Mouse (Mus musculus) liver, embryonic 14.5 days (tissue): ENCODE measurements around the gene Gfpt1. TPM values are rescaled to one million over a fixed set of nuclear protein-coding genes. Genes with fewer than 3 reads are reported as not detected.
"Not testable (repeated sequence)": the region's sequence is repeated elsewhere in the genome, so short reads cannot be mapped to it uniquely, and the experiment has no call there.

Experiments used
- ATAC-seq: fragments of 200-750 bp; cut with Nextera tagmentation; 2 replicates; pipeline ENCODE4 v1.8.0; 2017; ENCODE audit warnings: moderate number of reproducible peaks, mild to moderate bottlenecking, moderate library complexity; ENCODE audit not compliant: insufficient read depth
- DNase-seq, 3 experiments: peaks; one replicate each; pipeline ENCODE4 v3.0.0-alpha.2; 2012 to 2013; ENCODE audit warnings: low read depth in 3 of 3, low spot score in 3 of 3
- H3K27ac ChIP-seq: fragments of 300-500 bp; sonication (generic); 2 replicates; pipeline ENCODE4 v1.5.1; 2014; ENCODE audit warnings: moderate library complexity, mild to moderate bottlenecking, control low read depth, inconsistent platforms
- H3K27me3 ChIP-seq: fragments of 300-500 bp; sonication (generic); 2 replicates; pipeline ENCODE4 v1.6.1; 2014; ENCODE audit warnings: mild to moderate bottlenecking, low read length, moderate library complexity; ENCODE audit not compliant: control insufficient read depth, insufficient read depth
- H3K36me3 ChIP-seq: fragments of 300-500 bp; sonication (generic); replicated peaks from 2 replicates; pipeline ENCODE4 v1.6.1; 2014; ENCODE audit warnings: low read depth; ENCODE audit not compliant: control insufficient read depth, insufficient read depth
- H3K4me1 ChIP-seq, 2 experiments: fragments of 200-500 bp in 1 of 2; fragments of 300-500 bp in 1 of 2; sonication (generic) in 1 of 2; replicated peaks; 2 replicates each; pipeline ENCODE4 v1.6.1; 2012 to 2014; ENCODE audit warnings: antibody characterized with exemption in 1 of 2, inconsistent platforms in 1 of 2, low read length in 1 of 2; ENCODE audit not compliant: control insufficient read depth in 2 of 2, insufficient read depth in 2 of 2
- H3K4me2 ChIP-seq: fragments of 300-500 bp; sonication (generic); 2 replicates; pipeline ENCODE4 v1.6.1; 2014; ENCODE audit warnings: low read depth, mild to moderate bottlenecking, control low read depth, moderate library complexity
- H3K4me3 ChIP-seq, 2 experiments: fragments of 200-500 bp in 1 of 2; fragments of 300-500 bp in 1 of 2; sonication (generic) in 1 of 2; 2 replicates each; pipeline ENCODE4 v1.5.1; 2012 to 2014; ENCODE audit warnings: low read depth in 2 of 2, low read length in 2 of 2, mild to moderate bottlenecking in 2 of 2, control low read depth in 1 of 2, inconsistent platforms in 1 of 2, moderate library complexity in 1 of 2; ENCODE audit not compliant: insufficient read depth in 1 of 2
- H3K9ac ChIP-seq: fragments of 300-500 bp; sonication (generic); replicated peaks from 2 replicates; pipeline ENCODE4 v1.6.1; 2014; ENCODE audit warnings: mild to moderate bottlenecking, control low read depth, moderate library complexity
- H3K9me3 ChIP-seq: fragments of 300-500 bp; sonication (generic); 2 replicates; pipeline ENCODE4 v1.6.1; 2016; ENCODE audit warnings: low read length, mixed read lengths; ENCODE audit not compliant: control insufficient read depth
- CTCF ChIP-seq: IDR thresholded peaks from 2 replicates; pipeline ENCODE4 v1.5.1; 2016; ENCODE audit warnings: antibody characterized with exemption, low read depth, control low read depth
- EP300 ChIP-seq: IDR thresholded peaks from 2 replicates; pipeline ENCODE4 v1.6.1; 2016; ENCODE audit warnings: antibody characterized with exemption, low read depth
- WGBS: fragments of 180-500 bp; shearing (Covaris S2); extraction: QIAGEN DNeasy Blood & Tissue Kit; methylation state at CpG from one replicate; pipeline ENCODE4 v1.1.7; 2014; ENCODE audit not compliant: insufficient replicate concordance; 5-methylcytosine and 5-hydroxymethylcytosine counted together
- polyA plus RNA-seq, 2 experiments: library from polyadenylated mRNA; depleted of rRNA in 1 of 2; stranded (reverse) in 1 of 2; unstranded in 1 of 2; fragments of >200 nt; fragmentation: Nextera tagmentation in 1 of 2; extraction: Ambion mirVana in 1 of 2; gene quantifications; 2 replicates each; pipeline versions ENCODE4 v1.2.1 to v1.2.3; 2012 to 2014

Gene Gfpt1
- polyA plus RNA-seq, 2 experiments: 5.2 to 5.5 TPM

- peaks cover 22% of the 10 kb centered on the region for H3K36me3 ChIP-seq
- peaks cover 1 to 5% of the 10 kb centered on the region in 2 experiments; a peak in 3 of 4 replicates for H3K4me1 ChIP-seq
- H3K27ac ChIP-seq: no peak overlapping the region
- ATAC-seq (no peak), DNase-seq (peak; percentile 28 to 46 (median 44))
- H3K4me2 ChIP-seq: no peak overlapping the region
- TF ChIP-seq CTCF (peak; percentile 74), EP300 (no peak)
- H3K9ac ChIP-seq: no peak overlapping the region
- no peaks in the 10 kb centered on the region for H3K9me3 ChIP-seq
- no peaks in the 10 kb centered on the region for H3K27me3 ChIP-seq
- no peak overlapping the region for H3K4me3 ChIP-seq
- 51% methylated on average over 4 of the region's 4 CpGs for WGBS
These were observed 25.7 kb upstream of the Gfpt1 start for GRCm38 (mm10) chr6:87016916-87017315.

- Histone ChIP-seq H3K9ac (no peak overlapping the region), H3K4me2 (no peak overlapping the region), H3K4me1 (no peaks in the 10 kb centered on the region), H3K27me3 (no peaks in the 10 kb centered on the region), H3K9me3 (no peaks in the 10 kb centered on the region), H3K27ac (no peak overlapping the region), H3K4me3 (no peak overlapping the region), H3K36me3 (peaks cover 22% of the 10 kb centered on the region)
- DNase-seq (no peak), ATAC-seq (no peak)
- 80% methylated on average over 8 of the region's 8 CpGs for WGBS
- no peak for TF ChIP-seq EP300
- no peak for TF ChIP-seq CTCF
These were observed 23.8 kb upstream of the Gfpt1 start for GRCm38 (mm10) chr6:87018874-87019273.

GRCm38 (mm10) chr6:87021791-87022190 is 20.9 kb upstream of the Gfpt1 start:
- H3K27me3 ChIP-seq: no peaks in the 10 kb centered on the region
- no peak overlapping the region for H3K27ac ChIP-seq
- no peak overlapping the region for H3K4me3 ChIP-seq
- H3K9me3 ChIP-seq: no peaks in the 10 kb centered on the region
- DNase-seq (no peak), ATAC-seq (no peak)
- peaks cover 0 to under 1% of the 10 kb centered on the region in 2 experiments; a peak in 2 of 4 replicates for H3K4me1 ChIP-seq
- H3K36me3 ChIP-seq: peaks cover 22% of the 10 kb centered on the region
- no peak for TF ChIP-seq EP300
- TF ChIP-seq CTCF: no peak
- H3K9ac ChIP-seq: no peak overlapping the region
- no peak overlapping the region for H3K4me2 ChIP-seq
- 86% methylated on average over 12 of the region's 12 CpGs for WGBS

- Histone ChIP-seq H3K36me3 (no peaks in the 10 kb centered on the region; the same call in 1 of the 2 replicates), H3K4me3 (no peak overlapping the region), H3K4me1 (peaks cover 0 to 3% of the 10 kb centered on the region in 2 experiments; a peak in 2 of 4 replicates), H3K4me2 (no peak overlapping the region), H3K27me3 (no peaks in the 10 kb centered on the region), H3K27ac (no peak overlapping the region), H3K9me3 (no peaks in the 10 kb centered on the region), H3K9ac (no peak overlapping the region)
- ATAC-seq (no peak), DNase-seq (no peak)
- TF ChIP-seq CTCF: no peak
- TF ChIP-seq EP300: no peak
- 33% methylated on average over 7 of the region's 7 CpGs for WGBS
These were observed 15.7 kb upstream of the Gfpt1 start for GRCm38 (mm10) chr6:87026980-87027379.

GRCm38 (mm10) chr6:87028881-87029280 is 13.8 kb upstream of the Gfpt1 start:
- Histone ChIP-seq H3K27ac (no peak overlapping the region), H3K27me3 (no peaks in the 10 kb centered on the region), H3K9ac (no peak overlapping the region), H3K9me3 (no peaks in the 10 kb centered on the region), H3K36me3 (no peaks in the 10 kb centered on the region; the same call in 1 of the 2 replicates), H3K4me1 (peaks cover 0 to 3% of the 10 kb centered on the region in 2 experiments; a peak in 2 of 4 replicates), H3K4me3 (no peak overlapping the region), H3K4me2 (no peak overlapping the region)
- TF ChIP-seq CTCF: no peak
- no peak for TF ChIP-seq EP300
- DNase-seq (no peak), ATAC-seq (no peak)

GRCm38 (mm10) chr6:87031310-87031709 is 11.3 kb upstream of the Gfpt1 start:
- not testable (repeated sequence) for H3K4me3 ChIP-seq, H3K27me3 ChIP-seq, H3K27ac ChIP-seq, ATAC-seq, DNase-seq, H3K9me3 ChIP-seq, H3K4me2 ChIP-seq, H3K36me3 ChIP-seq, H3K4me1 ChIP-seq, H3K9ac ChIP-seq
- 72% methylated on average over 7 of the region's 7 CpGs for WGBS
